ENCODE assay signal across 8 mouse cellular contexts in genomic region chr7:6860689-6861088, GRCm38 (mm10).
DNase-seq lines count a peak whose midpoint lies in the region; ATAC-seq lines count a peak whose summit lies in the region.

No protein-coding gene starts in this region.

- 16% methylated on average over 6 of the region's 6 CpGs for WGBS in kidney, embryonic 14.5 days
- WGBS in hindbrain, embryonic 13.5 days: 7% methylated on average over 6 of the region's 6 CpGs
- 2% methylated on average over 6 of the region's 6 CpGs for WGBS in midbrain, embryonic 13.5 days

- no peaks in the 10 kb centered on the region for H3K36me3 ChIP-seq in kidney, embryonic 14.5 days (ENCODE audit: control insufficient read depth, insufficient read depth, low read length)
- no peaks in the 10 kb centered on the region for H3K36me3 ChIP-seq in hindbrain, embryonic 13.5 days
- no peaks in the 10 kb centered on the region for H3K36me3 ChIP-seq in midbrain, embryonic 13.5 days

- H3K4me1 ChIP-seq in kidney, embryonic 14.5 days (ENCODE audit: control insufficient read depth, insufficient read depth, low read length): peaks cover 39% of the 10 kb centered on the region
- H3K4me1 ChIP-seq in hindbrain, embryonic 13.5 days (replicated peaks): peaks cover 18% of the 10 kb centered on the region
- peaks cover 16% of the 10 kb centered on the region for H3K4me1 ChIP-seq in midbrain, embryonic 13.5 days (replicated peaks)

- no peaks in the 10 kb centered on the region for H3K9me3 ChIP-seq in kidney, embryonic 14.5 days (ENCODE audit: control insufficient read depth, low read length)
- H3K9me3 ChIP-seq in hindbrain, embryonic 13.5 days: no peaks in the 10 kb centered on the region
- no peaks in the 10 kb centered on the region for H3K9me3 ChIP-seq in midbrain, embryonic 13.5 days

- no peak overlapping the region for H3K4me3 ChIP-seq in kidney, embryonic 14.5 days (ENCODE audit: low read length)
- no peak overlapping the region for H3K4me3 ChIP-seq in hindbrain, embryonic 13.5 days
- no peak overlapping the region for H3K4me3 ChIP-seq in midbrain, embryonic 13.5 days (replicated peaks)

- ATAC-seq in kidney, embryonic 14.5 days (ENCODE audit: low FRiP score, low TSS enrichment): peak; percentile 42; the same call in 1 of the 2 replicates
- ATAC-seq in hindbrain, embryonic 13.5 days (ENCODE audit: low FRiP score): peak; percentile 92
- ATAC-seq in midbrain, embryonic 13.5 days: peak; percentile 93

- no peak for DNase-seq in kidney, adult 9 months
- DNase-seq in embryo, embryonic 10 days (ENCODE audit: low spot score): peak; percentile 70
- DNase-seq in ovary, adult 18-20 months (ENCODE audit: low spot score): no peak
- no peak for DNase-seq in c-Kit-positive CD71-positive TER-119-positive erythroid progenitor cells, embryonic 14.5 days (ENCODE audit: low spot score)
- DNase-seq in urinary bladder, postnatal 4 days (ENCODE audit: low spot score in 2 of 2): no peak

- no peaks in the 10 kb centered on the region for H3K27me3 ChIP-seq in kidney, embryonic 14.5 days (ENCODE audit: control insufficient read depth, insufficient read depth, low read length)
- no peaks in the 10 kb centered on the region for H3K27me3 ChIP-seq in hindbrain, embryonic 13.5 days
- no peaks in the 10 kb centered on the region for H3K27me3 ChIP-seq in midbrain, embryonic 13.5 days

- no peak overlapping the region for H3K9ac ChIP-seq in kidney, embryonic 14.5 days (ENCODE audit: low read depth, low read length)
- no peak overlapping the region for H3K9ac ChIP-seq in hindbrain, embryonic 13.5 days
- no peak overlapping the region for H3K9ac ChIP-seq in midbrain, embryonic 13.5 days (replicated peaks)

- 0 out of 2 replicates have a peak overlapping the region, but pooled peaks have one; percentile 37 for H3K27ac ChIP-seq in kidney, embryonic 14.5 days (ENCODE audit: low read depth, low read length)
- H3K27ac ChIP-seq in hindbrain, embryonic 13.5 days: 0 out of 2 replicates have a peak overlapping the region, but pooled peaks have one; percentile 48
- peak overlapping the region; percentile 16; the same call in 1 of the 2 replicates for H3K27ac ChIP-seq in midbrain, embryonic 13.5 days

- H3K4me2 ChIP-seq in kidney, embryonic 14.5 days (replicated peaks; ENCODE audit: low read depth, low read length): no peak overlapping the region
- peak overlapping the region; percentile 19; the same call in 1 of the 2 replicates for H3K4me2 ChIP-seq in hindbrain, embryonic 13.5 days
- H3K4me2 ChIP-seq in midbrain, embryonic 13.5 days (replicated peaks): no peak overlapping the region

Comparison
In these comparisons a context has a peak if more than half of its experiments do, and no peak if none do; other contexts are left out.
1. ATAC-seq: peak in every context shown above with its lines; median percentile 93 in midbrain, embryonic 13.5 days; 92 in hindbrain, embryonic 13.5 days; 42 in kidney, embryonic 14.5 days.